Mouse (Mus musculus) heart, adult 9 months (tissue): Measurements from ENCODE around the gene Nrxn1.

Experiments used
- DNase-seq, 2 experiments: peaks; one replicate each; pipeline ENCODE4 v3.0.0; 2022; ENCODE audit warnings: low spot score in 2 of 2

Nrxn1 gene

GRCm38 (mm10) chr17:90087616-90088313, 1005.1 kb downstream of the Nrxn1 start:
- DNase-seq, result no peak

DNA sequence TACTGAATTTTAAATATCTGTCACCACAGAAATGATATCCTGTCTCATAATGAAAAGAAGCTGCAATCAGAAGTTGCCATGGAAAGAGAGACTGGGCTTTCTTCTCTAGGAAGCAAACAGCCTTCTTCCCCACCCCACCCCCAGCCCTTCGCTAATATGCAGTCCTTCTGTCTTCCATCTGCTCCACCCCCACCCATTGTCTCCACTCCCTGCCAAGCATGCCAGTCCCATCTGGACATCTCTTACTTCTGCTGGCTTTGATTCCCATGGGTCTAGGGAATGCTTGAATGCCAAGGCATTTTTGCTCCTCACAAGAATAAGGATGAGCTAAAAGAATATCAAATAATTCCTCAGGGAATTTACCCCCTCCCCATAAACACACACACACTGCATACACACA, 1006.0 kb downstream of the Nrxn1 start:
- DNase-seq, result no peak

- DNase-seq, result no peak
Measured at GRCm38 (mm10) chr17:90079003-90079402, 1013.9 kb downstream of the Nrxn1 start.

DNA sequence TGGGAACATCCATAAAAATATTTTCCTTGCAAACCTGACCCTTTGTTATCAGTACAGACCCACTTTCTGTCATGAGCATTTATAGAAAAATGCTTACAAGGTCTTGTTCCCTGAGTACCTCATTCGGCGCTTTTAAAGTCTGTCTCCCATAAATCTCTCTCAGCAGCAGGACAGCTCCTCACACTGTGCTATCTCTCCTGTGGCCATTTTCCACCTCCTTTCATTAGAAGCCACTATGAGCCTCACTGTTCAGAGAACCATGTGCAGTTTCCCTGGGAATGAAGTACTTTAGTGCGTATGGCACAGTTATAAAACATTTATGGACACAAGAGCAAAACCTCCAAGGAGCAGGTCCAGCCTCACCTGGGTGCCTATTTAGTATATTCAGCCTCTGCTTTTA, 1014.4 kb downstream of the Nrxn1 start:
- no peak for DNase-seq

GRCm38 (mm10) chr17:90062866-90063265, 1030.0 kb downstream of the Nrxn1 start:
- no peak for DNase-seq

DNA sequence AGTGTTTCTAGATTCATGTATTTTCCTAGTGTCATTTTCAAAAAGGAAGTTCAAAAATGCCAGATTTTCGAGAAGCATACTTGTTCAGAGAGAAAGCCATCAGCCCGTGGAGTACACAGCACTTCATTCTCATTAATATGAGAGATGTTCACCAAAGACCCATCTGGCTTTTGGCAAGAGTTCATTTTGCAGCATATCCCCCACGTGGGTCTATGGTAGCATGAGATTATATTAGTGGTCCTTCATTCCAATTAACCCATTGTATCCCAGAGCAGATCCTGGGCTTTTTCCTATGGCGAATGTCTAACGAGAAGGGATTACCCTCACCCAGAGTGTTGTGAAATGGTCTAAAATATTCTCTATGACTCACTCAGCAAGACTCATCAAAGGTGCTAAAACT, 1032.0 kb downstream of the Nrxn1 start:
- no peak for DNase-seq

DNA sequence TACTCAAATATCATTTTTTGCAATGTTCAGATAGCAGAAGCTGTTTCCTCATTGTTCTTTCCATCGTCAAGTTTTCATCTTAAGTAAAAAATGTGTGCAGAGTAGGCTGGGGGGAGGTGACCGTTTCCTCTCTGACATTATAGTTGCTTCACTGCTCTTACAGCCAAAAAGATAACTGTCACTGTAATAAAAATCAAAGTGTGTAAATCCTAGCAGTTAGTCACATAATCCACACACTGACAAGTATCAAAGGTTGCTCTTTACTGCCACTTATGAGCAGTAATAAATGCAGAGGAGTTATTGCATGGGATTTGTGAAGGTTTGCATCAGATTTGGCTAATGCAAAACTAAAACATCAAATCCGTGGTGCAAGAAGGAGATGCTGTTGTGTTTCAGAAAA, 1032.7 kb downstream of the Nrxn1 start:
- no peak for DNase-seq

GRCm38 (mm10) chr17:90059320-90060111, 1033.4 kb downstream of the Nrxn1 start:
- DNase-seq, result no peak

GRCm38 (mm10) chr17:90054312-90054711, 1038.6 kb downstream of the Nrxn1 start:
- DNase-seq, result no peak

DNA sequence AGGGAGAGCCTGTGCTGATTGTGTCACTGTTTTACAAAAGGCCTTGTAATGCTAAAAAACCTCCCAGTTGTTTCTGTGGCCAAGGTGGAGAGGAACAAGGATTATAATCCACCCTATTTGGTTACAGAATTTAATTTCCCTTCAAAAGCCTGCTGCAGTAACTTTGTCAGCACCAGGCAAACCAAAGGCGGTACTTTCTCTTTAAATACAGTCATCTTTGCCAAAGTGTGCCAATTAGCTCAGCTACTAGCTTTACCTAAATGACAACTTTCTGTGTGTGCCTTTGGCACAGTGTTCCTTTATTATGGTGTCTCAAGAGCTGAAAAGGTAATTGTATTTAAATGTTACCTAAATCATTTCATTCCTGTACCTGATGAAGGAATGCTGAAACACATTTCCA, 1053.6 kb downstream of the Nrxn1 start:
- DNase-seq, result no peak

- DNase-seq, result no peak
Measured at GRCm38 (mm10) chr17:90032416-90032815, 1060.5 kb downstream of the Nrxn1 start.

- no peak for DNase-seq
Measured at GRCm38 (mm10) chr17:90016636-90017035, 1076.2 kb downstream of the Nrxn1 start.

DNA sequence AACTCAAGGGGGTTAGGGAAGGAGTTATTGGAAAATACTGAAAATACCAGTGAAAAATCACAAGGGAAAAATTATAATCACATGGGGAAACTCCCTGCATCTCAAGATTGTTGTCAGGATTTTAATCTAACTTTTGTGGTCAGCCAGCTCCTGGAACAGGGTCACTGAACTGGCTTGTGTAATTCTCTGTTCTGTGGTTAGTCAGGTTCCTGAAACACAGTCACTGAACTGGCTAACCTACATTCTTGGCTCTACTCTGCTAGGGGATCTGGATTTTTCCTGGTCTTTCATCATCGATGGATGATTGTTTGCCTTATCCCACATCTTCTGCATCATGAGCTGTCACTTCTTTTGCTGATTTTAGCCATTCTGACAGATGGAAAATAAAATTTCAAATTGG, 1081.1 kb downstream of the Nrxn1 start:
- no peak for DNase-seq

DNA sequence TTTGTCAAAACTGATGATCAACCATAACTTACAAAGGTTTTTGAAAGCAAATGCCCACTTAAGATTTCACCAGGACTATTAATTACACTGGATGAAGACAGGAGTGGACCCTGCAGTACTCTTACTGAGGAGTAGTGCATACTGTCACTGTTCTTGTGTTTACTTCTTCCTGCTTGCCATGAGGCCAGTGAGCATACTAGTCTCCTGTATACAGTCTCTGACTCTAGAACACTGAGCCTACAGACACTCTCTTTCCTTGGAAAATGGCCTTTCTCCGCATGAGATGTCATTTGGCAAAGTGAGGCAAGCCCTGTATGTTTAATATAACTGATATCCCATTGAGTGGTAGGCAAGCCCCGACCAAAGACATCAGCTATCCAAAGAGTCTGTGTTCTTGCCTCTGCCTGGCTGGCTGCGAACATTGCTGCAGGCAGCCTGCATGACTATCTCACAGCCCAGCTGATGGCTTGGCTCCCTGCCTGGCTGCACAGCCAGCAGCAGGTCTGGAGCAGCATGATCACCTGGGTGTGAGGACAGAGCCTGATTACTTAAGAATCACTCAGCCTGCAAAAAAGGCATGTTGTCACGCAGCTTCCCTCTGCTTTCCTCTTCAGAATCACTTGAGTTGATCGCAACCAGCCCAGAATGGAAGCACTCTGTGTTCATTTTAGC, 1085.3 kb downstream of the Nrxn1 start:
- DNase-seq, result no peak

DNA sequence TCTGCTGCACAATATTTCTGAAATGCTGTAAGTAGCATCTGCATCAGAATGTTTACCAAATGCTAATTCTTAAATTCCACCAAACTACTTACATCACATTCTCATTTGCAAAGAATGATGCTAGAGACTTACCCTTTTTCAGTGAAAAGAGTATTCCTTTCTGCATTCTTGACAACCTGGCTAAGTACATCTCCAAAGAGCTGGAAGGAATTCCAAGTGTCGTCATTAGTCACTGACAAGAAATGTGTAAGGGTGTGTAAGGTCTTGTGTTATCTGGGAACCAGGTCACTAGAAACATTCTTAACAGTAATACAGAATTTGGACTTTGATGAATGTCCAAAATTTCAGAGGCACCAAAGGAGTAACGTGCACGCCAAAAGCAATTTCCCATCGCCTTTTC, 1102.2 kb downstream of the Nrxn1 start:
- no peak for DNase-seq
